Mouse (Mus musculus) E14TG2a.4 (cell line): ENCODE results near the gene Pou2f2.

Source experiments
- CTCF ChIP-seq: conservative IDR thresholded peaks from 2 replicates; pipeline ENCODE4 v1.5.1; 2014; ENCODE audit warnings: low read length
- POU5F1 ChIP-seq: IDR thresholded peaks from 2 replicates; pipeline ENCODE4 v1.6.1; 2014; ENCODE audit warnings: low read length, borderline replicate concordance

DNA sequence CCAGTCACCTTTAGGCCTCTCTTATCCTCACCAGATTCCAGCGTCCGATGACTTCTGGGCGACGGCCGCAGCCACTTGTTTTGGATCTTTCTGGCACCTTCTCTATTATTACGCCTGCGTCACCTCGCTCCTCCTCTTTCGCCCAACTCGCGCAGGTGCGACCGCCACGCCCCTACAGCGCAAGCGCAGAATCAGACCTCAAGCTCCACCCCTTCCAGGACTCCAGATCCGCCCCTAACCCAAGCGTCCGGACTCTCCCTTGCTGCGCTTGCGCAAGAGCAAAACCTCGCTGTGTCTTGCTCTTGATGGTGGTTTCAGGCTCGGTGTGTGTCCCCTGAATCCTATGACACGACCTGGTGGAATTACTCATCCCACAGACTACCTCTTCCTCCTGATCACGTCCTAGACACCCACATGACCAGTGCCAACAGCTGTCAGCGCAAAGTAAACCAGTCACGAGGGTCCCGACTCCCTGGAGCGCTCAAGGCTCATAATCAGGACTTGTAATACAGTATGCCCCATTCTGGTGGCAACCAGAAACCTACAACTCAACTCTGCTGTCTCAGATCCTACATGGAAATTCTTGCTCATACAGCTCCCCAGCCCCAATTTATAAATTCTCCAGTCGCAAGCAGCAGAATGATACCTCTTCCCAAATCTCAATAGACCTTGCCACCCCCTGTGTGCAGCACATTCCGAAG lies 40.4 kb upstream of the Pou2f2 start:
- TF ChIP-seq CTCF: no peak
- no peak for TF ChIP-seq POU5F1
